Mouse (Mus musculus): Measurements from ENCODE around the gene Klhdc4. TPM values are rescaled to one million over a fixed set of nuclear protein-coding genes. Genes with fewer than 3 reads are reported as not detected.
A peak's percentile ranks its signal among the peaks of the same experiment; 100 is the strongest.

The Klhdc4 gene
- polyA plus RNA-seq, 1 experiment from 2014 or later: 34.4 TPM

- no peak overlapping the region for H3K27ac ChIP-seq (replicated peaks)
- WGBS: 26% methylated on average over 19 of the region's 19 CpGs
- 0 out of 2 replicates have a peak, but pooled peaks cover 5% of the 10 kb centered on the region for H3K4me1 ChIP-seq
- no peak for ATAC-seq (ENCODE audit: insufficient number of reproducible peaks, low FRiP score, low TSS enrichment, low read depth)
- H3K4me3 ChIP-seq (replicated peaks): no peak overlapping the region
- H3K9ac ChIP-seq: no peak overlapping the region
- no peak overlapping the region for H3K4me2 ChIP-seq (replicated peaks)
- no peaks in the 10 kb centered on the region for H3K36me3 ChIP-seq
- H3K9me3 ChIP-seq (replicated peaks): no peaks in the 10 kb centered on the region
- H3K27me3 ChIP-seq: no peaks in the 10 kb centered on the region; the same call in 1 of the 2 replicates
Observed at GRCm38 (mm10) chr8:121770845-121771752, 58.3 kb downstream of the Klhdc4 start.

- WGBS: 93% methylated on average over 2 of the region's 2 CpGs
- no peaks in the 10 kb centered on the region for H3K36me3 ChIP-seq
- H3K27me3 ChIP-seq: no peaks in the 10 kb centered on the region; the same call in 1 of the 2 replicates
- no peak overlapping the region for H3K9ac ChIP-seq
- H3K4me3 ChIP-seq (replicated peaks): no peak overlapping the region
- H3K27ac ChIP-seq (replicated peaks): no peak overlapping the region
- no peaks in the 10 kb centered on the region for H3K9me3 ChIP-seq (replicated peaks)
- ATAC-seq (ENCODE audit: insufficient number of reproducible peaks, low FRiP score, low TSS enrichment, low read depth): no peak
- 0 out of 2 replicates have a peak, but pooled peaks cover 5% of the 10 kb centered on the region for H3K4me1 ChIP-seq
- H3K4me2 ChIP-seq (replicated peaks): no peak overlapping the region
Observed at GRCm38 (mm10) chr8:121769621-121770020, 59.7 kb downstream of the Klhdc4 start.

GRCm38 (mm10) chr8:121769095-121769494, 60.3 kb downstream of the Klhdc4 start:
- H3K27me3 ChIP-seq: no peaks in the 10 kb centered on the region; the same call in 1 of the 2 replicates
- no peak overlapping the region for H3K4me3 ChIP-seq (replicated peaks)
- 0 out of 2 replicates have a peak, but pooled peaks cover 5% of the 10 kb centered on the region for H3K4me1 ChIP-seq
- H3K36me3 ChIP-seq: no peaks in the 10 kb centered on the region
- H3K4me2 ChIP-seq (replicated peaks): no peak overlapping the region
- no peak overlapping the region for H3K27ac ChIP-seq (replicated peaks)
- no peak overlapping the region for H3K9ac ChIP-seq
- no peak for ATAC-seq (ENCODE audit: insufficient number of reproducible peaks, low FRiP score, low TSS enrichment, low read depth)
- 44% methylated on average over 3 of the region's 3 CpGs for WGBS
- H3K9me3 ChIP-seq (replicated peaks): no peaks in the 10 kb centered on the region

- WGBS: 73% methylated on average over 7 of the region's 7 CpGs
- no peak overlapping the region for H3K4me2 ChIP-seq (replicated peaks)
- no peaks in the 10 kb centered on the region for H3K36me3 ChIP-seq
- ATAC-seq (ENCODE audit: insufficient number of reproducible peaks, low FRiP score, low TSS enrichment, low read depth): no peak
- no peaks in the 10 kb centered on the region for H3K4me1 ChIP-seq
- H3K9me3 ChIP-seq (replicated peaks): no peaks in the 10 kb centered on the region
- no peak overlapping the region for H3K27ac ChIP-seq (replicated peaks)
- no peak overlapping the region for H3K9ac ChIP-seq
- H3K4me3 ChIP-seq (replicated peaks): no peak overlapping the region
- H3K27me3 ChIP-seq: no peaks in the 10 kb centered on the region; the same call in 1 of the 2 replicates
Observed at GRCm38 (mm10) chr8:121765594-121766138, 63.7 kb downstream of the Klhdc4 start.

GRCm38 (mm10) chr8:121763700-121764013, 65.7 kb downstream of the Klhdc4 start:
- Histone ChIP-seq H3K36me3 (no peaks in the 10 kb centered on the region), H3K4me3 (replicated peaks) (no peak overlapping the region), H3K4me1 (no peaks in the 10 kb centered on the region), H3K9me3 (replicated peaks) (no peaks in the 10 kb centered on the region), H3K9ac (no peak overlapping the region), H3K27ac (replicated peaks) (no peak overlapping the region), H3K4me2 (replicated peaks) (no peak overlapping the region), H3K27me3 (no peaks in the 10 kb centered on the region)
- ATAC-seq (ENCODE audit: insufficient number of reproducible peaks, low FRiP score, low TSS enrichment, low read depth): no peak
- 63% methylated on average over 9 of the region's 9 CpGs for WGBS

- H3K4me3 ChIP-seq (replicated peaks): no peak overlapping the region
- H3K9me3 ChIP-seq (replicated peaks): no peaks in the 10 kb centered on the region
- 41% methylated on average over 7 of the region's 7 CpGs for WGBS
- H3K36me3 ChIP-seq: no peaks in the 10 kb centered on the region
- no peaks in the 10 kb centered on the region for H3K4me1 ChIP-seq
- H3K27ac ChIP-seq (replicated peaks): no peak overlapping the region
- H3K9ac ChIP-seq: no peak overlapping the region
- H3K4me2 ChIP-seq (replicated peaks): no peak overlapping the region
- no peaks in the 10 kb centered on the region for H3K27me3 ChIP-seq
- peak; percentile 49; the same call in 1 of the 2 replicates for ATAC-seq (ENCODE audit: insufficient number of reproducible peaks, low FRiP score, low TSS enrichment, low read depth)
Observed at GRCm38 (mm10) chr8:121762999-121763699, 66.2 kb downstream of the Klhdc4 start.

- 26% methylated on average over 10 of the region's 10 CpGs for WGBS
- no peak overlapping the region for H3K4me2 ChIP-seq (replicated peaks)
Observed at GRCm38 (mm10) chr8:121761480-121761879, 67.9 kb downstream of the Klhdc4 start.

GRCm38 (mm10) chr8:121760484-121760883, 68.9 kb downstream of the Klhdc4 start:
- Histone ChIP-seq H3K9ac (no peak overlapping the region), H3K4me2 (replicated peaks) (no peak overlapping the region), H3K4me3 (replicated peaks) (no peak overlapping the region), H3K27me3 (no peaks in the 10 kb centered on the region), H3K4me1 (no peaks in the 10 kb centered on the region), H3K9me3 (replicated peaks) (no peaks in the 10 kb centered on the region), H3K36me3 (no peaks in the 10 kb centered on the region), H3K27ac (replicated peaks) (no peak overlapping the region)
- no peak for ATAC-seq (ENCODE audit: insufficient number of reproducible peaks, low FRiP score, low TSS enrichment, low read depth)
- WGBS: 72% methylated on average over 7 of the region's 7 CpGs

More at GRCm38 (mm10) chr8:121761480-121761879, 67.9 kb downstream of the Klhdc4 start:
- no peak for ATAC-seq (ENCODE audit: insufficient number of reproducible peaks, low FRiP score, low TSS enrichment, low read depth)
- no peak overlapping the region for H3K27ac ChIP-seq (replicated peaks)
- H3K9ac ChIP-seq: no peak overlapping the region
- no peaks in the 10 kb centered on the region for H3K4me1 ChIP-seq
- H3K27me3 ChIP-seq: no peaks in the 10 kb centered on the region
- no peak overlapping the region for H3K4me3 ChIP-seq (replicated peaks)
- H3K36me3 ChIP-seq: no peaks in the 10 kb centered on the region
- no peaks in the 10 kb centered on the region for H3K9me3 ChIP-seq (replicated peaks)

- Histone ChIP-seq H3K4me2 (replicated peaks) (no peak overlapping the region), H3K4me1 (no peaks in the 10 kb centered on the region), H3K27ac (replicated peaks) (no peak overlapping the region), H3K36me3 (no peaks in the 10 kb centered on the region), H3K9ac (no peak overlapping the region), H3K4me3 (replicated peaks) (no peak overlapping the region), H3K27me3 (peaks cover 3% of the 10 kb centered on the region; the same call in 1 of the 2 replicates), H3K9me3 (replicated peaks) (no peaks in the 10 kb centered on the region)
- 69% methylated on average over 12 of the region's 12 CpGs for WGBS
- no peak for ATAC-seq (ENCODE audit: insufficient number of reproducible peaks, low FRiP score, low TSS enrichment, low read depth)
Observed at GRCm38 (mm10) chr8:121758470-121758869, 70.9 kb downstream of the Klhdc4 start.

GRCm38 (mm10) chr8:121751407-121751806, 78.0 kb downstream of the Klhdc4 start:
- H3K9me3 ChIP-seq (replicated peaks): peaks cover 3% of the 10 kb centered on the region; the same call in 1 of the 2 replicates
- no peak for ATAC-seq (ENCODE audit: insufficient number of reproducible peaks, low FRiP score, low TSS enrichment, low read depth)
- peaks cover 13% of the 10 kb centered on the region for H3K27me3 ChIP-seq
- H3K4me3 ChIP-seq (replicated peaks): no peak overlapping the region
- H3K9ac ChIP-seq: no peak overlapping the region
- H3K27ac ChIP-seq (replicated peaks): no peak overlapping the region
- H3K4me1 ChIP-seq: no peaks in the 10 kb centered on the region
- no peaks in the 10 kb centered on the region for H3K36me3 ChIP-seq
- WGBS: 30% methylated on average over 3 of the region's 3 CpGs
- H3K4me2 ChIP-seq (replicated peaks): no peak overlapping the region

- H3K36me3 ChIP-seq: no peaks in the 10 kb centered on the region
- no peak for ATAC-seq (ENCODE audit: insufficient number of reproducible peaks, low FRiP score, low TSS enrichment, low read depth)
- H3K9ac ChIP-seq: no peak overlapping the region
- no peaks in the 10 kb centered on the region for H3K4me1 ChIP-seq
- no peak overlapping the region for H3K4me3 ChIP-seq (replicated peaks)
- peaks cover 13% of the 10 kb centered on the region for H3K27me3 ChIP-seq
- H3K4me2 ChIP-seq (replicated peaks): no peak overlapping the region
- WGBS: 37% methylated on average over 3 of the region's 3 CpGs
- no peak overlapping the region for H3K27ac ChIP-seq (replicated peaks)
- H3K9me3 ChIP-seq (replicated peaks): peaks cover 3% of the 10 kb centered on the region; the same call in 1 of the 2 replicates
Observed at GRCm38 (mm10) chr8:121750512-121750911, 78.9 kb downstream of the Klhdc4 start.
